Mouse (Mus musculus) kidney, embryonic 16.5 days (tissue): ENCODE measurements around the gene Mafk. TPM values are rescaled to one million over a fixed set of nuclear protein-coding genes. Genes with fewer than 3 reads are reported as not detected.

ENCODE experiments used
- ATAC-seq: fragments of 200-750 bp; cut with Nextera tagmentation; 2 replicates; pipeline ENCODE4 v1.8.0; 2017; ENCODE audit warnings: moderate TSS enrichment; ENCODE audit not compliant: low FRiP score, low TSS enrichment
- H3K27ac ChIP-seq: fragments of 300-500 bp; sonication (generic); 2 replicates; pipeline ENCODE4 v1.5.1; 2014; ENCODE audit warnings: low read length
- H3K27me3 ChIP-seq: fragments of 300-500 bp; sonication (generic); 2 replicates; pipeline ENCODE4 v1.6.1; 2014; ENCODE audit warnings: low read length, control low read depth, mixed read lengths; ENCODE audit not compliant: insufficient read depth
- H3K36me3 ChIP-seq: fragments of 300-500 bp; sonication (generic); 2 replicates; pipeline ENCODE4 v1.6.1; 2014; ENCODE audit warnings: low read length, control low read depth, mixed read lengths; ENCODE audit not compliant: insufficient read depth
- H3K4me1 ChIP-seq: fragments of 300-500 bp; sonication (generic); 2 replicates; pipeline ENCODE4 v1.6.1; 2014; ENCODE audit warnings: low read length, control low read depth, mixed read lengths; ENCODE audit not compliant: insufficient read depth
- H3K4me2 ChIP-seq: fragments of 300-500 bp; sonication (generic); replicated peaks from 2 replicates; pipeline ENCODE4 v1.6.1; 2014; ENCODE audit warnings: low read depth, low read length
- H3K4me3 ChIP-seq: fragments of 300-500 bp; sonication (generic); 2 replicates; pipeline ENCODE4 v1.5.1; 2014; ENCODE audit warnings: mild to moderate bottlenecking, low read length
- H3K9ac ChIP-seq: fragments of 300-500 bp; sonication (generic); replicated peaks from 2 replicates; pipeline ENCODE4 v1.6.1; 2014; ENCODE audit warnings: low read length
- H3K9me3 ChIP-seq: fragments of 300-500 bp; sonication (generic); 2 replicates; pipeline ENCODE4 v1.6.1; 2016; ENCODE audit warnings: low read length, control low read depth
- WGBS: fragments of 180-500 bp; shearing (Covaris S2); extraction: QIAGEN DNeasy Blood & Tissue Kit; methylation state at CpG from one replicate; pipeline ENCODE4 v1.1.7; 2014; 5-methylcytosine and 5-hydroxymethylcytosine counted together
- polyA plus RNA-seq: library from polyadenylated mRNA; unstranded; fragments of >200 nt; fragmentation: Nextera tagmentation; extraction: Ambion mirVana; gene quantifications from 2 replicates; pipeline ENCODE4 v1.2.1, GENCODE M21; 2015

Gene Mafk
- polyA plus RNA-seq, 1 experiment from 2014 or later: 13.3 TPM

- Histone ChIP-seq H3K4me2 (no peak overlapping the region), H3K9ac (no peak overlapping the region), H3K4me1 (peaks cover 30% of the 10 kb centered on the region), H3K36me3 (peaks cover 25% of the 10 kb centered on the region; the same call in 1 of the 2 replicates), H3K4me3 (no peak overlapping the region), H3K27ac (no peak overlapping the region), H3K9me3 (no peaks in the 10 kb centered on the region), H3K27me3 (no peaks in the 10 kb centered on the region)
- WGBS: 92% methylated on average over 10 of the region's 10 CpGs
- ATAC-seq: no peak
Observed at GRCm38 (mm10) chr5:139801880-139802279, 10.6 kb downstream of the Mafk start.

GRCm38 (mm10) chr5:139803165-139803564, 11.9 kb downstream of the Mafk start:
- no peak for ATAC-seq
- Histone ChIP-seq H3K4me1 (peaks cover 17% of the 10 kb centered on the region), H3K4me2 (no peak overlapping the region), H3K36me3 (peaks cover 25% of the 10 kb centered on the region; the same call in 1 of the 2 replicates), H3K4me3 (no peak overlapping the region), H3K9me3 (no peaks in the 10 kb centered on the region), H3K27ac (no peak overlapping the region), H3K9ac (no peak overlapping the region), H3K27me3 (no peaks in the 10 kb centered on the region)
- whole genome bisulfite sequencing: 73% methylated on average over 8 of the region's 8 CpGs

GRCm38 (mm10) chr5:139803601-139804102, 12.3 kb downstream of the Mafk start:
- 10% methylated on average over 12 of the region's 12 CpGs for WGBS
- Histone ChIP-seq H3K4me2 (peak overlapping the region; percentile 36), H3K9me3 (no peaks in the 10 kb centered on the region), H3K36me3 (peaks cover 25% of the 10 kb centered on the region; the same call in 1 of the 2 replicates), H3K9ac (peak overlapping the region; percentile 25; the same call in 1 of the 2 replicates), H3K27ac (no peak overlapping the region), H3K4me3 (no peak overlapping the region), H3K4me1 (peaks cover 13% of the 10 kb centered on the region), H3K27me3 (no peaks in the 10 kb centered on the region)
- peak; percentile 77 for ATAC-seq

GRCm38 (mm10) chr5:139804107-139804551, 12.8 kb downstream of the Mafk start:
- Histone ChIP-seq H3K4me1 (peaks cover 10% of the 10 kb centered on the region), H3K9me3 (no peaks in the 10 kb centered on the region), H3K9ac (no peak overlapping the region; the same call in 1 of the 2 replicates), H3K27ac (no peak overlapping the region), H3K36me3 (peaks cover 25% of the 10 kb centered on the region; the same call in 1 of the 2 replicates), H3K4me2 (peak overlapping the region; percentile 36; the same call in 1 of the 2 replicates), H3K27me3 (no peaks in the 10 kb centered on the region), H3K4me3 (no peak overlapping the region)
- ATAC-seq: peak; percentile 49
- WGBS: 13% methylated on average over 6 of the region's 6 CpGs

- no peak overlapping the region for H3K4me2 ChIP-seq
- peaks cover 10% of the 10 kb centered on the region for H3K4me1 ChIP-seq
- no peak overlapping the region for H3K9ac ChIP-seq
- H3K4me3 ChIP-seq: no peak overlapping the region
- H3K9me3 ChIP-seq: no peaks in the 10 kb centered on the region
- no peak for ATAC-seq
- WGBS: 88% methylated on average over 11 of the region's 11 CpGs
- H3K36me3 ChIP-seq: peaks cover 24% of the 10 kb centered on the region; the same call in 1 of the 2 replicates
- H3K27me3 ChIP-seq: no peaks in the 10 kb centered on the region
- no peak overlapping the region for H3K27ac ChIP-seq
Observed at GRCm38 (mm10) chr5:139804573-139805111, 13.3 kb downstream of the Mafk start.

GRCm38 (mm10) chr5:139805924-139806323, 14.6 kb downstream of the Mafk start:
- 92% methylated on average over 8 of the region's 8 CpGs for WGBS
- no peaks in the 10 kb centered on the region for H3K27me3 ChIP-seq
- H3K9ac ChIP-seq: no peak overlapping the region
- H3K4me1 ChIP-seq: peaks cover 10% of the 10 kb centered on the region
- no peak for ATAC-seq
- H3K4me2 ChIP-seq: no peak overlapping the region
- no peaks in the 10 kb centered on the region for H3K9me3 ChIP-seq
- no peak overlapping the region for H3K27ac ChIP-seq
- H3K4me3 ChIP-seq: no peak overlapping the region
- H3K36me3 ChIP-seq: peaks cover 14% of the 10 kb centered on the region; the same call in 1 of the 2 replicates

GRCm38 (mm10) chr5:139809397-139809796, 18.1 kb downstream of the Mafk start:
- H3K27me3 ChIP-seq: peaks cover 15% of the 10 kb centered on the region
- WGBS: 65% methylated on average over 4 of the region's 4 CpGs
- H3K9me3 ChIP-seq: no peaks in the 10 kb centered on the region
- no peak overlapping the region for H3K4me2 ChIP-seq
- ATAC-seq: no peak
- H3K36me3 ChIP-seq: peaks cover 4% of the 10 kb centered on the region; the same call in 1 of the 2 replicates
- no peak overlapping the region for H3K4me3 ChIP-seq
- no peaks in the 10 kb centered on the region; the same call in 1 of the 2 replicates for H3K4me1 ChIP-seq
- H3K27ac ChIP-seq: no peak overlapping the region
- no peak overlapping the region for H3K9ac ChIP-seq

- 61% methylated on average over 15 of the region's 15 CpGs for WGBS
- peaks cover 18% of the 10 kb centered on the region for H3K27me3 ChIP-seq
- H3K27ac ChIP-seq: no peak overlapping the region
- H3K36me3 ChIP-seq: no peaks in the 10 kb centered on the region
- no peaks in the 10 kb centered on the region for H3K4me1 ChIP-seq
- no peak overlapping the region for H3K4me3 ChIP-seq
- no peak overlapping the region for H3K9ac ChIP-seq
- no peak for ATAC-seq
- H3K9me3 ChIP-seq: no peaks in the 10 kb centered on the region
- no peak overlapping the region for H3K4me2 ChIP-seq
Observed at GRCm38 (mm10) chr5:139811677-139812397, 20.5 kb downstream of the Mafk start.

GRCm38 (mm10) chr5:139812398-139813125, 21.2 kb downstream of the Mafk start:
- Histone ChIP-seq H3K4me2 (no peak overlapping the region), H3K27me3 (peaks cover 18% of the 10 kb centered on the region), H3K9ac (no peak overlapping the region), H3K9me3 (no peaks in the 10 kb centered on the region), H3K4me3 (no peak overlapping the region), H3K4me1 (no peaks in the 10 kb centered on the region), H3K36me3 (no peaks in the 10 kb centered on the region), H3K27ac (no peak overlapping the region)
- no peak for ATAC-seq
- 67% methylated on average over 20 of the region's 20 CpGs for WGBS
